Mouse (Mus musculus): Measurements from ENCODE around the gene Vwa8.
A peak's percentile ranks its signal among the peaks of the same experiment; 100 is the strongest.

DNA sequence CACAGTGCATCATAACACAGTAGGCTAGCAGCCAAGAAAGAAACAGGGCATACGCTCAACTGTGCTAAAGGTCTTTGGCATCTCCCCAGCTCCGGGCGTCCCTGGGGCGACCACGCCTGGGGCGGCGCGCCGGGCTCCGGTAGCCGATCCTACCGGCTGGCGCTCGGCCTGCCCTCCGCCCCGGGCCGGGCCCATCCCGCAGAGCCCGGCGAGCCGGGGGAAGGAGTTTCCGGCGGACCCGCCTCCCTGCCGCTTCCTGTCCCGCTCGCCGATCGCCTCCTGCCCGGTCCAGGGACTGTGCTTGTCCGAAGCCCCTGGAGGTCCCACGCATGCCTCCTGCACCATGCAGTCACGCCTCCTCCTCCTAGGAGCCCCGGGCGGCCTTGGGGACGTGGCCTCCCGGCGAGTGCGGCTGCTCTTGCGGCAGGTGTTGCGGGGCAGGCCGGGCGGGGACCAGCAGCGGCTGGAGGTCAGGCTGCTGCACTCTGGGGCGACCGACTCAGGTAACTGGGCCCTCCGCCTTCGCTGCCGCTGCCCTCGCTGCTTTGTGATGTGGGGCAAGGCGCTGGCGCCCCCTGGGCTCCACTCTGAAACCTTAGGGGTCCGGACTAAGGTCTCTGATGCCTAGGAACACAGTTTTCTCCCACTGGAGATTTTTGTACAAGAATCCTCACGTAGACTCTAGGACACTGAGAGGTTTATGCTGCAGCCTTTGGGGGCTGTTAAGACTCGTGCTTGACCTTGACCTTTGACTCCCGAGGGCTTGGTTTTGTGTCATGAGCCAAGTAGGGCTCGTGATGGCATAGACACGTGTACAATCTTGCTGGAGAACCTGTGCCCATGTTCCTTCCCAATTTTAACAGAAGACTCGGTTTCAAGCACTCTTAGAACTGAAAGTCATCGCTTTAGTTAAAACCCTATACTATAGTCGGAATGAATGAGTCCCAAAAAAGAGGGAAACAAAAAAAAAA, at the start of gene Vwa8:
- TF ChIP-seq CTCF (IDR thresholded peaks at IDR 0.05; ENCODE audit: extremely low read depth, insufficient read length, insufficient replicate concordance, low read depth, low read length) (0 out of 2 replicates have a peak, but pooled peaks have one; percentile 9), POLR2A (IDR thresholded peaks at IDR 0.05; ENCODE audit: low read depth, low read length) (peak; percentile 37; the same call in 1 of the 2 replicates)

Measured in small intestine, adult 2 months (tissue).